Mouse (Mus musculus): ENCODE results near the gene Hba-x.

Gene Hba-x

GRCm38 (mm10) chr11:32245614-32246013, 30.6 kb upstream of the Hba-x start:
- in situ Hi-C loops (cut with MboI; ENCODE audit: low pct_unique_long_range_greater_than_20kb in 1 of 2, low sequenced_read_pairs in 2 of 2, unreplicated experiment in 1 of 2), result no loop called here

- in situ Hi-C loops (cut with MboI; ENCODE audit: low pct_unique_long_range_greater_than_20kb in 1 of 2, low sequenced_read_pairs in 2 of 2, unreplicated experiment in 1 of 2), result no loop called here
Observed at GRCm38 (mm10) chr11:32247068-32247467, 29.1 kb upstream of the Hba-x start.

DNA sequence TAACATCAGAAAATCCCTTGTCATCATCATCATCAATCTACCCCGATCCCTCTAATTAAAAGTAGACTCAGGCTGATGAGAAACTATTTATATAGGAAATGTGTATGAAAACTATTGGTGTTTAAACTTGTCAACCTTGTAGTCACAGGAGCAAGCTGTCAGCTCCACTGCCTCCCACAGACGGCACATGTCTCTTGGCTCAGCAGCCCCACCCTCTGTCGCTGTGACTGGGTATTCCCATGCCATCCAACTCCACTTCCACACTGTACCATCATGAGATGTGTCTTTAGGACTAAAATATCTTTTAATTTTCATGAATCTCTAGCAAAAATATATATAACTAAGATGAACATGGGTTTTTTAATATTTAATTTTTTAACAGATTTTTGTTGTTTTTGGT, 27.9 kb upstream of the Hba-x start:
- in situ Hi-C loops (cut with MboI; ENCODE audit: low pct_unique_long_range_greater_than_20kb in 1 of 2, low sequenced_read_pairs in 2 of 2, unreplicated experiment in 1 of 2), result no loop called here

- in situ Hi-C loops (cut with MboI; ENCODE audit: low pct_unique_long_range_greater_than_20kb in 1 of 2, low sequenced_read_pairs in 2 of 2, unreplicated experiment in 1 of 2), result no loop called here
Observed at GRCm38 (mm10) chr11:32250880-32251763, 25.1 kb upstream of the Hba-x start.

- in situ Hi-C loops (cut with MboI; ENCODE audit: low pct_unique_long_range_greater_than_20kb in 1 of 2, low sequenced_read_pairs in 2 of 2, unreplicated experiment in 1 of 2), result no loop called here
Observed at GRCm38 (mm10) chr11:32253121-32253520, 23.1 kb upstream of the Hba-x start.

DNA sequence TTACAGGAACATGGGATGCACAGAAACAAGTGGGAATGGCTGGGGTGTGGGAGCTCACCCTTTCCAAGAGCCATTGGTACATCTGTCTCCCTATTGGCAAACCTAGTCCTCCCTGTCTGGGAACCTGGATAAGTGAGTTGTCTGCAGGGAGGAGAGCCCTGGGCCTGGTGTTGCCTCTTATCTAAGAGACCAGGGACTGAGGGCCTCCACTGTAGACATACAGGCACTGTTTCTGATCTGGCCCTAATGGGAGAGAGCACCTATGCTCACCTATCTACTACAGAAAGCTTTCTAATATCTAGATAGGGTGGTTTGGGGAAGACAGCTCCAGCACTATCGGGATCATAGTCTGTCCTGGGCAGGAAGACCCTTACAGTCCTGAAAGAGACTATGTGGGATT, 20.1 kb upstream of the Hba-x start:
- in situ Hi-C loops (cut with MboI; ENCODE audit: low pct_unique_long_range_greater_than_20kb in 1 of 2, low sequenced_read_pairs in 2 of 2, unreplicated experiment in 1 of 2), result no loop called here

DNA sequence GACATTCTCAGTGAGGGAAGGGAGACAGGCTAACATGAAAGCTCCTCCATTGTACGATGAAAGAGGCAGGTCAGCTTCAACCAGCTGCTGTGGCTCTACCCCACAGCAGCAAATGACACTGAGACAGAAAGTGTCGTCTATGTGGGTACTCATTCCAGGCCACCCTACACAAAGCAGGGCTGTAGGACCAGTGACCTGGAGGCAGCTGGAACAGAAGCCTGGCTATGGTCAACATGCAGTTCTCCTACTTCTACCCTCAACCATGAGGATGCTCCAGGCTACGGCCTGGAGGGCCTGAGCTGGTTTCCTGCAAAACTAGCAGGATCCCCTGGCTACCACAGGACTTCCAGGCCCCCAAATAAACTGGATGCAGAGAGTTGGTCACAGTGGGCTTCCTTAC, 19.6 kb upstream of the Hba-x start:
- in situ Hi-C loops (cut with MboI; ENCODE audit: low pct_unique_long_range_greater_than_20kb in 1 of 2, low sequenced_read_pairs in 2 of 2, unreplicated experiment in 1 of 2), result no loop called here

- in situ Hi-C loops (cut with MboI; ENCODE audit: low pct_unique_long_range_greater_than_20kb in 1 of 2, low sequenced_read_pairs in 2 of 2, unreplicated experiment in 1 of 2), result no loop called here
Observed at GRCm38 (mm10) chr11:32262674-32263415, 13.4 kb upstream of the Hba-x start.

GRCm38 (mm10) chr11:32265117-32265738, 11.0 kb upstream of the Hba-x start:
- in situ Hi-C loops (cut with MboI; ENCODE audit: low pct_unique_long_range_greater_than_20kb in 1 of 2, low sequenced_read_pairs in 2 of 2, unreplicated experiment in 1 of 2), result no loop called here

DNA sequence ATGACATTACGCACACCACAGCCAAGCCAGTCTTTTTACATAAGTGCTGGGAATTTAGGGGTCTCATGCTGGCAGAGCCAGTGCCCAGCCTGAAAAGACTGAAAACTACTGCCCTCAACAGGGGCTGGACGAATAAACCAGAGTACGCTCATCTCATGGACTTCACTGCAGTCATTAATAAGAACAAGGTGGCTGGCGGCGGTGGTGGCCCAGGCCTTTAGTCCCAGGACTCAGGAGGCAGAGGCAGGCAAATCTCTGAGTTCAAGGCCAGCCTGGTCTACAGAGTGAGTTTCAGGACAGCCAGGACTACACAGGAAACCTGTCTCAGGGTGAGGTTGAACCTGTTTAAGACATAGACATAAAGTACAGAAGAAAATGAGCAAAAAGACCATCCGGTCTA, 10.0 kb upstream of the Hba-x start:
- in situ Hi-C loops (cut with MboI; ENCODE audit: low pct_unique_long_range_greater_than_20kb in 1 of 2, low sequenced_read_pairs in 2 of 2, unreplicated experiment in 1 of 2), result no loop called here

- in situ Hi-C loops (cut with MboI; ENCODE audit: low pct_unique_long_range_greater_than_20kb in 1 of 2, low sequenced_read_pairs in 2 of 2, unreplicated experiment in 1 of 2), result no loop called here
Observed at GRCm38 (mm10) chr11:32266776-32267175, 9.4 kb upstream of the Hba-x start.

DNA sequence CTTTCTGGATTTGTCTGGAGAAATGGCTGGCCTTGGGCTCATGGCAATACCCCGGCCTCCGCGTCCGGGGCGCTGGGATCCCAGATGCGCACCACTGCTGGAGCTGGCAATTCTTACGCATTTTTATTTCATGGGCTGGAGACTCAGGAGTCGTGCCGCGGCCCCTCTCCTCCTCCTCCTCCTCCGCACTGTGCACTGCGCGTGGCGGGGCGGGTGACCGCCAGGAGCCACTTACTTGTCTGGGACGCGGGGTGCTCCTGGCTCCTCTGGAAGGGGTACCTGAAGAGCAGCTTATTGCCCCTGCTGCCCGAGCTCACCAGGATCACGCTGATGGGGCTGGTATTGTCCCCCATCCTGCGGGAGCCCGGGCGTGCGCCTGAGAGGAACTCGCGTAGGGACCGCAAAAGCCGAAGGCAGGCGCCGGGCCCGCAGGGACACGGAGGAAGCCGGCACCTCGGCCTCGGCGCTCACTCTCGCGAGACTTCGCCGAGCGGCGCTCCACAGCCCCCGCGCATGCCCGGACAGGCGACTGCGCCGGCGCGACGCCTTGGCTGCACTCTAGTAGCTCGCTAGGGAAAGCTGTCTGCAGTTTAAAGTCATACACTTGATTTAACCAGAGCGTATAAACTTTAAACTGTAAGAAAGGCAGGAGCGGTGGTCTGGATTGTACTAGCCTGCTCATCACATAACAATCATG, 8.9 kb upstream of the Hba-x start, which contains the start of gene Nprl3:
Nprl3 (minus strand) TSS at position 520 of the 697 bp plus-strand sequence.
- in situ Hi-C loops (cut with MboI; ENCODE audit: low pct_unique_long_range_greater_than_20kb in 1 of 2, low sequenced_read_pairs in 2 of 2, unreplicated experiment in 1 of 2), result no loop called here

GRCm38 (mm10) chr11:32267964-32268363, 8.2 kb upstream of the Hba-x start:
- in situ Hi-C loops (cut with MboI; ENCODE audit: low pct_unique_long_range_greater_than_20kb in 1 of 2, low sequenced_read_pairs in 2 of 2, unreplicated experiment in 1 of 2), result no loop called here

GRCm38 (mm10) chr11:32268952-32269351, 7.2 kb upstream of the Hba-x start:
- in situ Hi-C loops (cut with MboI; ENCODE audit: low pct_unique_long_range_greater_than_20kb in 1 of 2, low sequenced_read_pairs in 2 of 2, unreplicated experiment in 1 of 2), result no loop called here

- in situ Hi-C loops (cut with MboI; ENCODE audit: low pct_unique_long_range_greater_than_20kb in 1 of 2, low sequenced_read_pairs in 2 of 2, unreplicated experiment in 1 of 2), result no loop called here
Observed at GRCm38 (mm10) chr11:32271178-32271577, 5.0 kb upstream of the Hba-x start.

- in situ Hi-C loops (cut with MboI; ENCODE audit: low pct_unique_long_range_greater_than_20kb in 1 of 2, low sequenced_read_pairs in 2 of 2, unreplicated experiment in 1 of 2), result no loop called here
Observed at GRCm38 (mm10) chr11:32277736-32278457, 1.7 kb downstream of the Hba-x start.

DNA sequence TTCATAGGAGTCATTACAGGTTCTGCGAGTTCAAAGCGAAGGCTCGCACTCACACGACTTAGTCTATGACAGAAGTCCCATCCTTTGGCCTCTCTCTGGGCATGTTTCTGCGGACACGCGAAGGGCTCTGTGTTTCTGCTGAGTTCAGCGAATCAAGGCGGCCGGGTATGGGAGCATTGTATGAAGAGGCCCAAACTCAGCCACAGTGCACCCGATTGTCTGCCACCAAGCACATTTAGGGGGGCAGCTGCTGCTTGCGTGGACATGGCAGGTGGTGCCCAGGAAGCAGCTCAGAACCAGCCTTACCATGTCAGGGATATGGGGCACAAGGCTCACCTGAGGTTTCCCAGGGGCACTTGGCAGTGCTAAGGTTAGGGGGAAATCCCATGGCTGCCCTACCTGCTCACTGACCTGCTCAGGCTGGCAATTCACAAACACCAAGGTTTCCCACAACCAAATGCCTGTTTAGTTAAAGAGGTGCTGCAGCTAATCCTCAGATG, 2.3 kb downstream of the Hba-x start:
- in situ Hi-C loops (cut with MboI; ENCODE audit: low pct_unique_long_range_greater_than_20kb in 1 of 2, low sequenced_read_pairs in 2 of 2, unreplicated experiment in 1 of 2), result no loop called here

DNA sequence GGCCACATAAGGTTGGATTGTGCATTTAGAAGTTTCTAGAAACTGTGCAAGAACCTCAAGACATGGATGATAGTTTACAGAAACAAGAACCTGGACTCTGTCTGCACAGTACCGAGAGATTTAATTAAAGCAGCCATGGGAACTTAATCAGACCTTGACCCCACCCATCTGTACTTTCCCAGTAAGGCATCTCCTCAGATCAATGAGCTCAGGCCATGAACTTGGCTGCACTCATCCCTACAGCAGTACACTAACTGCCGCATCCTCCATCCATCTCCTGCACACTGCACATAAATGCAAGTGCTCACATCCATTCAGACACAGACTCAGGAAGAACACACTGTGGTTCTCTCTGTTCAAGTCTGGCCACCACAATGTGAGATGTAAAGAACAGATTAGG, 4.4 kb downstream of the Hba-x start:
- in situ Hi-C loops (cut with MboI; ENCODE audit: low pct_unique_long_range_greater_than_20kb in 1 of 2, low sequenced_read_pairs in 2 of 2, unreplicated experiment in 1 of 2), result no loop called here

Data from mouse embryonic stem cell (cell line).